Mouse (Mus musculus) CD8-positive naive resting alpha-beta T cell, adult 2 months (primary cell): ENCODE results near the gene Tpst2.
A peak's percentile ranks its signal among the peaks of the same experiment; 100 is the strongest.

Experiments used
- DNase-seq, 2 experiments: peaks; one replicate each; pipeline ENCODE4 v3.0.0; 2022; ENCODE audit warnings: low read depth in 2 of 2, low spot score in 2 of 2

The Tpst2 gene

DNA sequence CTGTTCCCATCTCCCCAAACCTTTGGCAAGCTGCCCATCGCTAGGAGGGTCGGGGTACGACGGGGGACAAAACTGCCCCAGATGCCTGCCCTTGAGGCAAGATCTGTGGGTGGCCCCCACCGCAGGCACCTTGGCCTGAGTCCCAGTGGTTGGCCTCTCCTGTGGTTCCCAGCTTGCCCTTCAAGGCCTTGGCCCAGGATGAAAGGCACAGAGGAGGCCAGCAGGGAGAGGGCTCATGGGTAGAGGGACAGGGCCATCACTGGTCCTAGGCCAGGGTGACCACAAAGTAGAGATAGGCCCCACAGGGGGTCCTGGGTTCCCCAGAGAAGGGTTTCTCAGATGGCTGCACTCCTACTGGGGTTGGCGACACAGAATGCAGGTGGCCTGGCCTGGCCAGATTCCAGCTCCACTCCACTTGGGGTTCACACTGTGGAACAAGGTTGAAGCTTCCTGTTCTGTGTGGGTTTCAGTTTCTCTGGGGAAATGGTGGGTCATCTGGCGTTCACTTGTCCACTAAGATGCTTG is 22.1 kb upstream of the Tpst2 start:
- DNase-seq = no peak

DNA sequence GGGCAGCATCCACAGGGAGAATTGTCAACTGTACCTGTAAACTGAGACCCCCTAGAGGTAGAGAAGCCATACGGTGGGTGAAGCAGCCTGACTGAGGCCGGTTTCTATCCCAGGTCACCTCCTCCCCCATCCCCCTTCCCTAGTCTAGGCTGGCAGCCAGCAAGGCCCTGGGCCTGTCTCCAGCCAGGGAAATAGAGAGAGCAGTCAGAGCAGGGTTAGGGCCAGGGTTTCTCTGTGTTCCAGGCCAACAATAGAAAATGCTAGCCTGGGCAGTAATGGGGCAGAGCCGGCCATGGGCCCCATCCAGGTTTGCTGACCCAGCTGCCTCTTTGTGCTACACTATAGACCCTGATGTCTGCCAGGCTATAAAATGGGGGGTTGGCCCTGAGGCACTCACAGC is 21.1 kb upstream of the Tpst2 start, which contains the start of gene Crybb1:
Crybb1 (plus strand) TSS at position 390 of the 400 bp plus-strand sequence.
- no peak for DNase-seq

DNA sequence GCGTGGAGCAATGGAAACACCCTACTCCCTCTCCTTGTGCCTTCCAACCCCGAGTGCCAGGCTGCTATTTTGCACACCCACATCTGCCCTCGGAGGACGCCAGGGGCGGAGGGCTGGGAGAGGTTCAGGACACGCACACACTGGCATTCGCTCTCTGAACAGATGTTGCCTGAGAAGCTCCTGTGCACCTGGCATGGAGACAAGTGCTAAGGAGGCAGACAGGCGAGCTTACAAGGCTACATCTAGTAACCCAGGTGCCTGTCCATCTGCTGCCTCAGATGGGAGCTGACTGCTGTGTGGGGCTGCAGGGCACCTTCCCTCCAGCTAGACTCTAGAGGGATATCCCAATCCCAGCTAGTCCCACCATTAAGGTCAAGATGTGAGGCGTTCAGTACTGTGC is 20.0 kb upstream of the Tpst2 start:
- DNase-seq = no peak

DNA sequence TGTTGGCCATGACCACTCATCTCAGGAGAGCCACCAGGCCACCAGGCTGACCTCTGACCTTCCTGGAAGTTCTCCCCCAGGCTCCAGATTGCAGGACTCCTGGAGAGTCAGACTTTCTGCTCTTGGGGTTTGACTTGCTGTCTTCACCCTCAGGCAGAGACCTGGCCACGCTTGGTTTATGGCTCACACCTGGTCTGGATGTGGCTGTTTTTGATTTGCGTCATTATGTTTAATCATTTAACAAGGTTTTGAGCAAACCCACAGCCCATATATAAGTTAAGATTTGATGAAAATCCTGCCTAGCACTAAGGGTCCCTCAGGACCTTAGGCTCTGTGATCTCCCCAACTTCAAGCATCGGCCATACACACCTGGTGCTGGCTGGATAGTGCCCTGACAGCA is 18.6 kb upstream of the Tpst2 start:
- DNase-seq = no peak

DNA sequence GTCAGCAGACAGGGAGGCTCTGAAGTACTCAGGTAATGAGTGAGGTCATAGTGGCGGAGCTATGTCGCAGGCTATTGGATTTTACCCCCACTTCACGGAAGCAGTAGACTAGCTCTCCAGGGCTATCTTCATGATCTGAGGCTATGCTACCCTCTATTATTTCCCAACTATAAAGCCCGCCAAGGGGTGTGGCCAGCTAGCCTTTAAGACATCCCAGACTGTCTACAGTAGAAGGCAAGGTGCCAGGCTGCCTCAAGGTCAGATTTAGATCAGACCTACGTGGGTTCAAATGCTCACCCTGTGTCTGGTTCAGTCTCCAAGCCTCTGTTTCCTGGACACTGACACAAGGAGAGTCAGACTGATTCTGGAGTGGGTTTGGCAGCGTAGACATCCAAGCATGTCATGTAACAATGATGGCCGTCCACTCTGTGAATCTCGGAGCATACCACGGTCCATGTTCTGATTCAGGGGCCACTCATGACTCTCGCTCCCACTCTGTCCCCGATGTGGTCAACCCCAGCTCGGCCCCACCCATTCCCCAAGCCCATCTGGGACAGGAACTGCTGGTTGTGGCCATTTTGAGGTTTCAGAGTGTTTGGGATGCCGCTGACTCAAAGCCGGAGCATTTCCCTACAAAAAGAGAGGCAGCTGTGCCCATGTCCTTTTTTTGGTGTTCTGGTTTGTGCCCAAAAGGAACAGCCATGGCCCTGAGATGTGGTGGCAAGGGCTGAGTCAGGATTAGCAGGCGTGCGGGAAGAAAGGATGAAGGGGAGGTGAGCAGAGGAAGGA is 16.4 kb upstream of the Tpst2 start:
- DNase-seq = no peak

DNA sequence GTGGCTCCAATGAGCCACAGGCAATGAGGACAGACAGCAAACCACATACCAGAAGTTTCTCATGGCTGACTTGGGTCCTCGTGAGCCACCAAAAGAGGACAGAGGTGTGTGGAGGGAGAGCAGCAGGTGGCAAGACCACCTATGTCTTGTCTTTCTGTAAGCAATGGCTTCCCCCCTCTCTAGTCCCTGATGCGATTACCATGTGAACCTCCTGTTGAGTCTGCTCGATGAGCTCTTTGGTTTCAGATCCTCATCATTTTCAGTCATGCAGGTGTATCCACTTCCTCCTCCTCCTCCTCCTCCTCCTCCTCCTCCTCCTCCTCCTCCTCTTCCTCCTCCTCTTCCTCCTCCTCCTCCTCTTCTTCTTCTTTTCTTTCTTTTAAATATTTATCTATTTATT is 15.7 kb upstream of the Tpst2 start:
- DNase-seq = no peak

DNA sequence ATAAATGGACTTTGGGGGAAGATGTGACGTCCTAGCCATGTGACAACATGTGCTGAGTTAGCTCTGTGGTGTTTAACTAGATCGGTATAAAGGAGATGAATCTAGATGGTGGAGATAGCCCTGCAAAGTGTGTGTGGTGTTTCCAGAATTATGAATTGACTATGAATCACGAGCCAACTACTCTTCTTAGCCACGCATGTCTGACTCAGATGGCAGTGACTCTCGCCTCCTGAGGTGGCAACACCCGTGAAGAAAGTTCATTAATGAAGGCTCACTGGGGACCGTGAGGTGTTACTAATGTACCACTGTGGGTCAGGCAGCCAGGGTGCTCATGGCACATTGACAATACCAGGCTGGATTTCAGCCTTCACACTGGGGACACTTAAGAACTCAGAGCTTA is 12.4 kb upstream of the Tpst2 start:
- DNase-seq = no peak

DNA sequence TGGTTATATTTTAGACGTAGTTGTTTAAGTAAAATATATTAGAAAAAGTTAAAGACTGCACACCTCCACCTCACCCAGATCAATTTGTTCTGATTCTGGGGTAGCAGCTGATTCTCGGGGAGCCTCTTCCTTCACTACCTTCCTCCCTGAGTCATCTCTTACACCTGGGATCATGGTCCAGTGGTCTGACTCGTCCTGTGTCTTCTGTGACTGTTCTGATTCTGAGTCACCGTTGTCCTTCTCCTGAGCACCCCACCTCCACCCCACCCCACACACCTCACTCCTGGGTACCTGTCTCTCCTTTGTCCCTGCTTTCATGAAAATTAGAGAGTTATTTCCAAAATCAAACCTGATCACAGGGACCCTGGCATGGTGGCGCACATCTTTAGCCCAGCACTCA is 11.4 kb upstream of the Tpst2 start:
- no peak for DNase-seq

DNA sequence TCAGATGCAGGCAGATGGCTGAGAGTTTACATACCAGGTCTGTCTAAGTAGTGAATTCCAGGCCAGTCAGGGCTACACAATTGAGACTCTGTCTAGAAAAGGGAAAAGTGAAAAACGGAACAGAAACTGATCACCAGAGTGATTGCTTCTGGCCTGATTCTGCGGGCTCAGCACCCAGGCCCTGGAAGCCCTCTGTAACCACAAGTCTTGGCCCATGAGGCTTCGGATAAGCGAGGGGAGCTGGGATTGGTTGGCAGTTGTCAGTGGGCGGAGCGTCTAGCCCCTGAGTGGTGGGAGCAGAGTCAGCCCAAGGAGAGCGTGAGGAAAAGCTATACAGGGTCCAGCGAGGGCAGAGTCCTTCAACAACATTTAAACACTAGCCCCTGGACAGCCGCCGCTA is 11.0 kb upstream of the Tpst2 start:
- no peak for DNase-seq

DNA sequence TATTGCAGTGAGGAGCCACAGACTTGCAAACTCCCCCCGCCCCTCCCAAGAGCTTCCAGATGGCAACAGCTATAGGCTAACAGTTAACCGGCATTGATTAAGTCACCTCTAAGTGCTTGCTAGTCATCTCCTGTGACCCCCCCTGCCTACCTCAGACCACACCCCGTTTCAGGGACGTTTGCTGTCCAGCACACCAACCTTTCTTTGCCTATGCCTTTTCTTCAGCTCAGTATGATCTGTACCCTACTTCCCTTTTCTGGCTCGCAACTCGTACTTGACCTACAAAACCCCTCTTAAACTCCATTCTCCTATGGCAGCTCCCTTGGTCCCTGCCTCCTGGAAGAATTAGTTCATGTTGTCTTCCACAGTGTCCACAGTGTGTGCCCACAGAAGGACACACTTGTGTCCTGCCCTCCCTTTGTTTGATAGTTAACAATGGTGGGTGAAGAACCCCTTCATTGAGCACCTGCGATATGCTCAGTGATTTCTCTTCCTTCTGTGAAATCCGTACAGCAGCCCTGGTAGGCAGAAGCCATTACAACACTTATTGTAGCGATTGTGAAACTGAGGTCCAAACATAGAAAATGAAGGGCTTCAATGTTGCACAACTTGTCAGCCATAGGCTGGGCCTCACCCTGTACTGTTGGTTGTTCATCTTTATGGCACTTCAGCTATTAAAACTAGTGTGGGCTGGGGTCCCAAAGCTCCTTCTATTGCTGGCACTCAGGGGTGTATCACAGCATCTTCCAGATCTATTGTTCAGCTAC is 10.3 kb upstream of the Tpst2 start:
- DNase-seq = no peak

DNA sequence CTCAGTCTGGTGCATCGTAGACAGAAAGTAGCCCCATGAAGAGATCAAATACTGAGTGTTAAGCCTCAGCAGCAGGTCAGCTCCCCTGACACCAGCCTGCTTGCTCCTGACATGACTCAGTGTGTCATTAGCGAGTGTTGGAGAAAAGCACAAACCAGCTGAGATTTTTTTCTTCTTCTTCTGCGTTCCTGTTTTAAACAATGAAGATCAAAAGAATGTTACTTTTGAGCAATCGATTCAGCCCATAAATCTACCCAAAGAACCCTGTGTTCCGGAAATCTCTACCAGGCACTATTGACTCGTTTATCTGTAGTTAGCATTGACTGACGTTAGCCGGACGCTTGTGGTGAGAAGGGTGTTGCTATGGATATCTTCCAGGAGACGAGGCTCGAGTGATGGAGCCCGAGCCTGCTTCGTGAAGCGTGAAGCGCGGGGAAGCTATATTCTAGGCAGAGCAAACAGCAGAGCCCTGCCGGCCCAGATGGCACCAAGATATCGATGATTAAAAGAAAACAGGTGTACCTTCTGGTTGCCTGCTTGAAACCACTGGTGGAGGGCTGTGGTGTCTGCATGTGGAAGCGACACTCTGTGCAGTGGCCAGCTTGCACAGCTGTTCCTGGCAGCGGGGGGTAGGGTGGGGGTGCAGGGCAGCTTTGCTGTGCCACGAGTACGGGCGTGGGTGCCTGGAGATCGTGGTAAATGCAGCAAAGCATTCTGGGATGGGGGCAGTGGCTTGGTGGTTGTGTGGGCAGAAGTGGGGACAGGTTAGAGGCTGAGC is 5.5 kb upstream of the Tpst2 start:
- peak; percentile 55 to 57 for DNase-seq

DNA sequence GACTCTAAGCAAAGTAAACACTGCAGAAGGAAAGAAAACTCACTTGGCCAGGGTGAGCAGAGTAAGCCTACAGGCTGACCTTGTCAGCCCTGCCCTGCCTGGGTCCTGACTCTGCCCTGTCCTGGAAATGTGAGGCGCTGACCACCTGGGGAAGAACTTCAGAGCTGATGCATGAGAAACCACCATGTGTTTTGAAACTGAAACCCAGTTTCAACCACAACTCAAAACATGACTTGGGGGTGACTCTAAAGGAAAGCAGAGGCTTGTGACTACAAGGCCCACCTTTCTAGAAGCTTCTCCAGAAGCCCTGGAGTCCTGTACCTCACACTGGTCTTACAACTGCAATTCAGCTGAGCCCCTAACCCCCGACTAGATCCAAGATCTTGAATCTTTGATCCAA is 3.6 kb upstream of the Tpst2 start:
- DNase-seq = peak; percentile 32 to 45

DNA sequence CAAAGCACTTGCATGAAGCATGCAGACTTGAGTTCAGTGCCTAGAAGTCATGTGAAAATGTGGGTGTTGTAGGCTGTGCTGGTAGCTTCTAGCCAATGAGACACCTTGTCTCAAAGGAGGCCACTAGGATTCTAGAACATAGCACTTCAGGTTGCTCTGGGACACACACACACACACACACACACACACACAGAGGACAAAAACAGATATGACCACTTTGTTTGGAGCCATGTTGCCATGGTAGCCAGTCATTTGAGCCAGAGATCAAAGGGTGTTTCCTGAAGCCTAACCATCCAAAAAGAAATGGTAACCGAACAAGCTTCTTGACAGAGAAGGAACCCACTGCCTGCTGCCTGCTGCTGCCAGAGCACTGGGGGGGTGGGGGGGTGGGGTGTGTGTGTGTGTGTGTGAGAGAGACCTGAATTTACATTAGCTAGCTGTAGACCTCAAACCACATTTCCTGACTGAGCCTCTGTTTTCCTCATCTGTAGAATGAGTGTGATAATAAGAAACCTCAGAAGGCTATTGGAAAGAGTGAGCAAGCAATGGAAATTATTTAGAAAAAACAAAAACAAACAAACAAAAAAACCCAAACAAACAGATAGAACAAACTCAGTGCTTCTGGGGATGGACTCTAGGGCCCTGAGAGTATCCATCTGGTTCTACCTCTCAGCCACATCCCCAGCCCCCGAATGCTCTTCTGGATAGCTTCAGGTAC is 2.6 kb upstream of the Tpst2 start:
- DNase-seq = peak; percentile 76 to 81

DNA sequence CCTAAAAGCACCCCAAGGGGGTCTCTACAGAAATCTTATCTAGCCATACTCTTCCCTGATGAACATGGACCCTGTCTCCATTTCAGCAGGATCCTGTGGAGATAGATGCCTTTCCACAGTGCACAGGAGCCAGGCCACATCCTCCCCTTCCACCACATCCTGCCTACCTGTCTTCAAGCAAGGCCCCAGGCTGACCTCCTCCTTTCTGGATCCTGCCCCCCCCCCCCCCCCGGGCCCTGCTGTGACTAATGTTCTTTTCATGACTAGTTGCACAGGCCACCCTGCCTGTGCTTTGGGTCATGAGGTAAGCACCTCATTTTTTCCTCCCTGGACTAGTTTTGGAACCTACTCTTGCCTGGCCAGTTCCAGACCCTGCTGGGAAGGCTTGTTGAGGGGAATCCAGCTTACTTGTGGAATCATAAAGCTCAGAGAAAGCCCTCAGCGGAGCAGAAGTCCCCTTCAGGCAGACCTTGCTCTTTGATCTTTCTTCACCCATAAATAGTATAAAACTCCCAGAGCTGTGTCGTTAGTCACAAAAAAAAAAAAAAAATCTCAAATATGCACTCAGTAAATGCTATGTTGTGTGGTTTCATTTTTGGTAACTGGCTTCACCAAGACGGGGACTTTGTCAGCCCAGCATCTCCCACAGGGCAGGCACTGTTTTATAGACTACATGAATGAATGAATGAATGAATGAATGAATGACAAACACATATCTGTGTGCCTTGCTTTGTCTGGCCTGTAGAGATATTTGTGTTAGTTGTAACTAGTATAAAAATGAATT is 1.3 kb upstream of the Tpst2 start:
- DNase-seq = no peak

DNA sequence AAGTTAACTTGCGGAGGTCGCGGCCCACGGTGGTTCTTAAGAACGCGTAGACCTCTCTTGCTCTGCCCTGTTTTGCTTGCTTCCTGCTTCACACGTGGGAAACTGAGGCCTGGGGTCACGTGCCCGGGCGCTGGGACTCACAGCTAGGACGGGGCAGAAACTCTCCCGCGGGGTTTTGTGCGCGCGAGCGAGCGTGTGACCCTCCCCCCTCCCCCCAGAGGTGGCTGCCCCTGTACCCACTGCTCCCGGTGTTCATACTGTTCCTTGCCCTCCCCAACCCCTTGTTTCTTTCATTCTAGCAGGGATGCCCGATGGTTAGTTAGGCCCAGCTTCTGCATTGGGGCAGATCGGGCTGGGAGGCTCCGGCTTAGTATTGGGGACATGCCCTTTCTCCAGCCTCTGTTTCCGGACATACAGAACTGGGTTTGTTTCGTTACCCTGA is 437 bp downstream of the Tpst2 start:
- no peak for DNase-seq

DNA sequence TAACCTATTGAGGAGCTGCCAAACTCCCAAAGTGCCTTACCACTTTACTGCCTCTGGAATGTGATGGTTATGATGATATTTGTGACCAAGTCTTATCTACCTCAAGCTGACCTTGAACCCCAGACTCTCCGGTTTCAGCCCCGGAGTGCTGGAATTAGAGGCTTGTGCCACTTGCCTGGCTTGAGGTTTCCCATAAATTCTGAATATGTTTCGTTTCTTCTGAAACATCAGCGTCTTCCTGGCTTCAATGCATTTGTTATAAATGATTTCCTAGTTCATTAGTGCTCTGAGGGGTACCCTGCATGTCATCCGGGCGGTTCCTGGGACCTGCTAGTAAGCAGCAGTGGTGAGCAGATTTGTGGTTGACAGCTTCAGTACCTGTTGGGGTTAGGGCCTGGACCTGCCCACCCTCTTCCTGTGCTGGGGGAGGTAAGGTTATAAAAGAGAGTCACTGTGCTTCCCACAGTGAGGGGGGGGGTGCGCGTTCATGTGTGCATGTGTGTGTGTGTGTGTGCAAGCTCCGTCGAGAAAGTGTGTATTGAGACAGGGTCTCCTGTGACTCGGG is 1.5 kb downstream of the Tpst2 start:
- peak in 1 of 2 experiments; percentile 38 for DNase-seq

DNA sequence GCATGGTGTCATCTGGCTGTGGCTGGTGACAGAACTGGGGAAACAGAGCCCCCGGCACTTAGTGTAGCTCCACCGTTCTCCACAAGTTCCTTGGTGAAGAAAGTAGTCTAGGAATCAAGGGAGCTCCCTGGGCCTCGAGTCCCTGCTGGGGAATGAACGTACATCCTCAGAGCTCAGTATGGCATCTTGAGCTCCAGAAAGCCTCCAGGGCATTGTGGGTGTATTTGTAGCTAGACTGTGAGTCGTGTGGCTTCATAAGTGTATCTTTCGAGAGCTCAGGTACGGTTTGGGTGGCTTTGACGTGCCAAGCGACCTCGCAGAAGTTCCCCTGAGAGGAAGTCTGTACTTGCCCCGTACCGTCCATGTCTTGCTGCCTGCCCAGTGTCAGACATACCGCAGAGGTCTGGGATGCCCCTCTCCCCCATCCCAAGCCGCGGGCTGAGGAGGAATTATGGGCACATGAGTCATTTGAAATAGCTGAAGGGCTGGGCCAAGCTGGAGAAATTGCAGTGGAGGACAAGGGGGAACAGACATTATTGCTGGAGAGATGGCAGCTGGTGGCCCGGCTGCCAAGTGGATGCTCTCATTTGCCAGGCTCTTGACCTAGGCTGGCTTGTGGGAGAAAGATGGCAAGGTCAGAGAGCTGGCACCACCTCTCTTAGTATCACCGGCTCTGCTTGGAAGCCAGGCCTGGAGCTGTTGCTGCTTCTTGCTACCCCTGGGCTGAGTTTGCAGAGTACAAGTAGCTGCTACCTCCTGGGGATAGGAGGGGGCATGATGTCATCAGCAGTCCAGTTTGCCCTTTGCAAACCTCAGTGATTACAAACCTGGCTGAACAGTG is 2.9 kb downstream of the Tpst2 start:
- DNase-seq = no peak

DNA sequence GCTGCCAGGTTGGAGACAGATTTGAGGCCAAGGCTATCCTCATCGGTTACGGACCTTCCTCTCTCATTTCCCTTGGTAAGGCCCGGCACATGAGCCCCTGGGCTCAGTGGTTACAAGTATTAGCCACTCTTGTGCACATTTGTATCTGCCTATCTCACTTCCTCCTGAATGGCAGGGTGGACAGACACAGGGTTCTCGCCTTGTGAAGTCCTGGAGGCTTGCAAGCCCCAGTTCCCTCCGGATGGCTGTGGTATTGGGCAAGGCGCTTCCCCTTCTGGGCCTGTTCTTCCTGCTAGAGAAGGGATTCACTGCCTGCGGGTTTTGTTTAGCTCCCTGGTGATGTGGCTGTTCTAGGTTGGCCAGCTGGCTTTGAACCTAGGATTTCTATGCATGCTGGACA is 3.7 kb downstream of the Tpst2 start:
- DNase-seq = no peak
